Mouse (Mus musculus): ENCODE measurements around the gene Kcne3. TPM values are rescaled to one million over a fixed set of nuclear protein-coding genes. Genes with fewer than 3 reads are reported as not detected.

Kcne3 gene
- polyA plus RNA-seq, 1 experiment from 2014 or later: 28.9 TPM

GRCm38 (mm10) chr7:100207886-100208285 lies 31.6 kb downstream of the Kcne3 start:
- Histone ChIP-seq H3K27ac (ENCODE audit: low read depth, low read length) (no peak overlapping the region), H3K4me3 (ENCODE audit: low read depth, low read length) (no peak overlapping the region), H3K4me2 (replicated peaks; ENCODE audit: low read depth) (no peak overlapping the region), H3K36me3 (ENCODE audit: control insufficient read depth, insufficient read depth) (no peaks in the 10 kb centered on the region), H3K27me3 (replicated peaks; ENCODE audit: control insufficient read depth, insufficient read depth, low read length) (no peaks in the 10 kb centered on the region), H3K9me3 (ENCODE audit: control insufficient read depth) (no peaks in the 10 kb centered on the region), H3K4me1 (replicated peaks; ENCODE audit: control insufficient read depth, insufficient read depth, low read length) (no peaks in the 10 kb centered on the region), H3K9ac (ENCODE audit: low read depth, low read length) (no peak overlapping the region)
- no peak for TF ChIP-seq CTCF (IDR thresholded peaks at IDR 0.05; ENCODE audit: low read depth)
- ATAC-seq: no peak

DNA sequence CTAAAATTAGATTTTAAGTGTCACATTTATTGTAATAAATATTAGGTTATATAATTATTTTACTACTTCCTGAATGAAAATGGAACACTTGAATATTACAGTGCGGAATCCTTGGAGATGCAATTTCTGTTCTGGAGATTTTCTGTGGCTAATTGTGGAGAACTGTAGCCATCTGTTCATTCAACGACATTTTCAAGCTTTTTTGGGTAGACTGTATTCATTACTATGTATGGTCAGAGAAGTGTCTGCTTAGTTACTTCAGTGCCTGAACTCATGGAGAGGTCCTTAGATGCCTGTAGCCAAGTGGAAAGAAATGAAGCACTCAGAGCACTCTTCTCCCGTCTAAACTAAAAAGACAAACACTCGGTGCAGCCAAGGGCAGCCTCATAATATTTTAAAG lies 38.0 kb downstream of the Kcne3 start:
- Histone ChIP-seq H3K9ac (ENCODE audit: low read depth, low read length) (no peak overlapping the region), H3K9me3 (ENCODE audit: control insufficient read depth) (no peaks in the 10 kb centered on the region), H3K4me2 (replicated peaks; ENCODE audit: low read depth) (no peak overlapping the region), H3K27me3 (replicated peaks; ENCODE audit: control insufficient read depth, insufficient read depth, low read length) (no peaks in the 10 kb centered on the region), H3K4me3 (ENCODE audit: low read depth, low read length) (no peak overlapping the region), H3K4me1 (replicated peaks; ENCODE audit: control insufficient read depth, insufficient read depth, low read length) (no peaks in the 10 kb centered on the region), H3K27ac (ENCODE audit: low read depth, low read length) (no peak overlapping the region), H3K36me3 (ENCODE audit: control insufficient read depth, insufficient read depth) (no peaks in the 10 kb centered on the region)
- 65% methylated on average over 4 of the region's 4 CpGs for WGBS
- TF ChIP-seq CTCF (IDR thresholded peaks at IDR 0.05; ENCODE audit: low read depth): no peak
- ATAC-seq: no peak

DNA sequence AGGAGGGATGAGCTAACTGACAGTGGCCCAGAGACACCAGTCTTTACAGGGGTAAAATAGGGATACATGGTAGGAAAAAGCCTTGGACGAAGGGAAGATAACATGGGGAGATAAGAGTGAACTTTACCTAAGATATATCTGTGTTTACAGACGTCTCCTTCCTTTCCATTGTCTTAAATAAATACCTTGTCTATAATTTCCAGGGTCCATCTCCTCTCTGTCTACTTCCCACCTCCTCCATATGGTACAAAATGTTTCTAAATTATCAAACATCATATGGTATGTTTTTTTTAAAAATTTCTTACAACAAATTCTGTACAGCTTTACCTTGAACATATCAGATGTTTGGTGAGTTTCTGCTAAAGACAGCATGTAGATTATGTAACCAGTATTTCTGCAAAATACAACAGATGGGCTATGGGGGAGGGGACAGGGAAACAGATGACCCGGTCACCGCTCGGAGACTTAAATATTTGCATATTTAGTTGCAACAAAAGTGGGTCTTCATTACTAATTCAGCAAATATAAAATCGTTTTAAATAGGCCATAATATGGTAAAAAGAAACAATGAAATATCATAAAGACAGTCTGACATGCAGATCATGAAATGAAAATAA lies 38.9 kb downstream of the Kcne3 start:
- ATAC-seq: no peak
- no peak for TF ChIP-seq CTCF (IDR thresholded peaks at IDR 0.05; ENCODE audit: low read depth)
- WGBS: 56% methylated on average over 6 of the region's 6 CpGs
- Histone ChIP-seq H3K9ac (ENCODE audit: low read depth, low read length) (no peak overlapping the region), H3K36me3 (ENCODE audit: control insufficient read depth, insufficient read depth) (no peaks in the 10 kb centered on the region), H3K4me2 (replicated peaks; ENCODE audit: low read depth) (no peak overlapping the region), H3K27ac (ENCODE audit: low read depth, low read length) (no peak overlapping the region), H3K27me3 (replicated peaks; ENCODE audit: control insufficient read depth, insufficient read depth, low read length) (no peaks in the 10 kb centered on the region), H3K9me3 (ENCODE audit: control insufficient read depth) (no peaks in the 10 kb centered on the region), H3K4me3 (ENCODE audit: low read depth, low read length) (no peak overlapping the region), H3K4me1 (replicated peaks; ENCODE audit: control insufficient read depth, insufficient read depth, low read length) (no peaks in the 10 kb centered on the region)

GRCm38 (mm10) chr7:100215976-100216375 lies 39.7 kb downstream of the Kcne3 start:
- TF ChIP-seq CTCF (IDR thresholded peaks at IDR 0.05; ENCODE audit: low read depth): no peak
- Histone ChIP-seq H3K4me2 (replicated peaks; ENCODE audit: low read depth) (no peak overlapping the region), H3K4me3 (ENCODE audit: low read depth, low read length) (no peak overlapping the region), H3K27ac (ENCODE audit: low read depth, low read length) (no peak overlapping the region), H3K27me3 (replicated peaks; ENCODE audit: control insufficient read depth, insufficient read depth, low read length) (no peaks in the 10 kb centered on the region), H3K36me3 (ENCODE audit: control insufficient read depth, insufficient read depth) (no peaks in the 10 kb centered on the region), H3K9ac (ENCODE audit: low read depth, low read length) (no peak overlapping the region), H3K9me3 (ENCODE audit: control insufficient read depth) (no peaks in the 10 kb centered on the region), H3K4me1 (replicated peaks; ENCODE audit: control insufficient read depth, insufficient read depth, low read length) (no peaks in the 10 kb centered on the region)
- no peak for ATAC-seq
- WGBS: 69% methylated on average over 10 of the region's 10 CpGs

- TF ChIP-seq CTCF (IDR thresholded peaks at IDR 0.05; ENCODE audit: low read depth): no peak
- Histone ChIP-seq H3K9ac (ENCODE audit: low read depth, low read length) (no peak overlapping the region), H3K27ac (ENCODE audit: low read depth, low read length) (no peak overlapping the region), H3K36me3 (ENCODE audit: control insufficient read depth, insufficient read depth) (no peaks in the 10 kb centered on the region), H3K4me2 (replicated peaks; ENCODE audit: low read depth) (no peak overlapping the region), H3K4me3 (ENCODE audit: low read depth, low read length) (no peak overlapping the region), H3K27me3 (replicated peaks; ENCODE audit: control insufficient read depth, insufficient read depth, low read length) (no peaks in the 10 kb centered on the region), H3K9me3 (ENCODE audit: control insufficient read depth) (no peaks in the 10 kb centered on the region), H3K4me1 (replicated peaks; ENCODE audit: control insufficient read depth, insufficient read depth, low read length) (no peaks in the 10 kb centered on the region)
- no peak for ATAC-seq
- 75% methylated on average over 9 of the region's 9 CpGs for WGBS
Observed at GRCm38 (mm10) chr7:100216601-100217565, 40.6 kb downstream of the Kcne3 start.

GRCm38 (mm10) chr7:100227158-100227875 lies 51.0 kb downstream of the Kcne3 start, which contains the start of gene Pgm2l1:
TSS of gene Pgm2l1 (plus strand) at chr7:100227394.
- ATAC-seq: peak; percentile 98
- Histone ChIP-seq H3K4me1 (replicated peaks; ENCODE audit: control insufficient read depth, insufficient read depth, low read length) (0 out of 2 replicates have a peak, but pooled peaks cover 5% of the 10 kb centered on the region), H3K9me3 (ENCODE audit: control insufficient read depth) (no peaks in the 10 kb centered on the region), H3K9ac (ENCODE audit: low read depth, low read length) (peak within 1 kb of the TSS; percentile 52), H3K27me3 (replicated peaks; ENCODE audit: control insufficient read depth, insufficient read depth, low read length) (no peaks in the 10 kb centered on the region), H3K36me3 (ENCODE audit: control insufficient read depth, insufficient read depth) (no peaks in the 10 kb centered on the region), H3K4me2 (replicated peaks; ENCODE audit: low read depth) (peak within 1 kb of the TSS; percentile 97), H3K4me3 (ENCODE audit: low read depth, low read length) (peak within 1 kb of the TSS; percentile 74), H3K27ac (ENCODE audit: low read depth, low read length) (peak within 1 kb of the TSS; percentile 74)
- TF ChIP-seq CTCF (IDR thresholded peaks at IDR 0.05; ENCODE audit: low read depth): 0 out of 2 replicates have a peak, but pooled peaks have one; percentile 14
- 1% methylated on average over 58 of the region's 72 CpGs for WGBS
